Mouse (Mus musculus) midbrain, embryonic 13.5 days (tissue): ENCODE results near the gene Susd2. TPM values are rescaled to one million over a fixed set of nuclear protein-coding genes. Genes with fewer than 3 reads are reported as not detected.
A peak's percentile ranks its signal among the peaks of the same experiment; 100 is the strongest.

Experiments
- ATAC-seq: fragments of 200-750 bp; cut with Nextera tagmentation; 2 replicates; pipeline ENCODE4 v1.8.0; 2017; ENCODE audit warnings: mild to moderate bottlenecking, moderate TSS enrichment, moderate library complexity
- H3K27ac ChIP-seq: fragments of 300-500 bp; sonication (generic); 2 replicates; pipeline ENCODE4 v1.5.1; 2015; ENCODE audit warnings: inconsistent platforms, mild to moderate bottlenecking, moderate library complexity
- H3K27me3 ChIP-seq: fragments of 300-500 bp; sonication (generic); 2 replicates; pipeline ENCODE4 v1.6.1; 2015; ENCODE audit warnings: mild to moderate bottlenecking, inconsistent platforms
- H3K36me3 ChIP-seq: fragments of 300-500 bp; sonication (generic); 2 replicates; pipeline ENCODE4 v1.6.1; 2015; ENCODE audit warnings: mild to moderate bottlenecking, inconsistent platforms
- H3K4me1 ChIP-seq: fragments of 300-500 bp; sonication (generic); replicated peaks from 2 replicates; pipeline ENCODE4 v1.6.1; 2015; ENCODE audit warnings: inconsistent platforms
- H3K4me2 ChIP-seq: fragments of 300-500 bp; sonication (generic); replicated peaks from 2 replicates; pipeline ENCODE4 v1.6.1; 2015; ENCODE audit warnings: moderate library complexity, mild to moderate bottlenecking, inconsistent platforms
- H3K4me3 ChIP-seq: fragments of 300-500 bp; sonication (generic); replicated peaks from 2 replicates; pipeline ENCODE4 v1.5.1; 2015; ENCODE audit warnings: mild to moderate bottlenecking, inconsistent platforms
- H3K9ac ChIP-seq: fragments of 300-500 bp; sonication (generic); replicated peaks from 2 replicates; pipeline ENCODE4 v1.6.1; 2015; ENCODE audit warnings: mild to moderate bottlenecking, inconsistent platforms
- H3K9me3 ChIP-seq: fragments of 300-500 bp; sonication (generic); 2 replicates; pipeline ENCODE4 v1.6.1; 2016; ENCODE audit warnings: mild to moderate bottlenecking, inconsistent platforms
- WGBS: fragments of 180-500 bp; shearing (Covaris S2); methylation state at CpG from one replicate; pipeline ENCODE4 v1.1.7; 2015; 5-methylcytosine and 5-hydroxymethylcytosine counted together
- polyA plus RNA-seq: library from polyadenylated mRNA; unstranded; fragments of >200 nt; fragmentation: Nextera tagmentation; extraction: Ambion mirVana; gene quantifications from 2 replicates; pipeline ENCODE4 v1.2.1, GENCODE M21; 2015

Susd2 gene
- polyA plus RNA-seq, 1 experiment from 2014 or later, result 2.3 TPM

GRCm38 (mm10) chr10:75667911-75668270, 24.1 kb upstream of the Susd2 start:
- Histone ChIP-seq H3K4me1 (peaks cover 25% of the 10 kb centered on the region), H3K4me3 (peak overlapping the region; percentile 54), H3K4me2 (peak overlapping the region; percentile 99), H3K9ac (peak overlapping the region; percentile 73), H3K9me3 (no peaks in the 10 kb centered on the region), H3K27me3 (peaks cover 29% of the 10 kb centered on the region), H3K36me3 (peaks cover 42% of the 10 kb centered on the region), H3K27ac (0 out of 2 replicates have a peak overlapping the region, but pooled peaks have one; percentile 44)
- WGBS, result under 1% methylated on average over 23 of the region's 23 CpGs
- peak; percentile 70 for ATAC-seq

GRCm38 (mm10) chr10:75667115-75667910, 23.5 kb upstream of the Susd2 start:
- Histone ChIP-seq H3K36me3 (peaks cover 46% of the 10 kb centered on the region), H3K9ac (peak overlapping the region; percentile 73), H3K27ac (peak overlapping the region; percentile 44), H3K9me3 (no peaks in the 10 kb centered on the region), H3K27me3 (peaks cover 29% of the 10 kb centered on the region), H3K4me2 (peak overlapping the region; percentile 99), H3K4me3 (peak overlapping the region; percentile 54), H3K4me1 (peaks cover 25% of the 10 kb centered on the region)
- WGBS, result under 1% methylated on average over 63 of the region's 63 CpGs
- peak; percentile 77 for ATAC-seq

- peaks cover 29% of the 10 kb centered on the region for H3K27me3 ChIP-seq
- peaks cover 50% of the 10 kb centered on the region for H3K36me3 ChIP-seq
- H3K4me2 ChIP-seq, result peak overlapping the region; percentile 99
- H3K4me3 ChIP-seq, result peak overlapping the region; percentile 54
- no peak for ATAC-seq
- no peaks in the 10 kb centered on the region for H3K9me3 ChIP-seq
- peaks cover 25% of the 10 kb centered on the region for H3K4me1 ChIP-seq
- H3K27ac ChIP-seq, result no peak overlapping the region; the same call in 1 of the 2 replicates
- WGBS, result 32% methylated on average over 4 of the region's 4 CpGs
- peak overlapping the region; percentile 73 for H3K9ac ChIP-seq
These were observed 22.7 kb upstream of the Susd2 start for GRCm38 (mm10) chr10:75666451-75667030.

GRCm38 (mm10) chr10:75664673-75665270, 21.0 kb upstream of the Susd2 start:
- Histone ChIP-seq H3K4me3 (no peak overlapping the region), H3K9me3 (no peaks in the 10 kb centered on the region), H3K27me3 (peaks cover 22% of the 10 kb centered on the region), H3K27ac (no peak overlapping the region), H3K4me1 (peaks cover 25% of the 10 kb centered on the region), H3K4me2 (no peak overlapping the region), H3K9ac (no peak overlapping the region), H3K36me3 (peaks cover 49% of the 10 kb centered on the region)
- no peak for ATAC-seq
- 93% methylated on average over 6 of the region's 6 CpGs for WGBS

GRCm38 (mm10) chr10:75662575-75662974, 18.8 kb upstream of the Susd2 start:
- no peak for ATAC-seq
- 96% methylated on average over 4 of the region's 4 CpGs for WGBS
- no peak overlapping the region for H3K4me2 ChIP-seq
- no peak overlapping the region for H3K4me3 ChIP-seq
- H3K9ac ChIP-seq, result 0 out of 2 replicates have a peak overlapping the region, but pooled peaks have one; percentile 23
- H3K27ac ChIP-seq, result no peak overlapping the region
- peaks cover 17% of the 10 kb centered on the region for H3K4me1 ChIP-seq
- H3K36me3 ChIP-seq, result peaks cover 58% of the 10 kb centered on the region
- no peaks in the 10 kb centered on the region for H3K9me3 ChIP-seq
- peaks cover under 1% of the 10 kb centered on the region; the same call in 1 of the 2 replicates for H3K27me3 ChIP-seq

GRCm38 (mm10) chr10:75661876-75662275, 18.1 kb upstream of the Susd2 start:
- Histone ChIP-seq H3K27me3 (no peaks in the 10 kb centered on the region), H3K36me3 (peaks cover 65% of the 10 kb centered on the region)

GRCm38 (mm10) chr10:75661381-75661780, 17.6 kb upstream of the Susd2 start:
- no peak for ATAC-seq
- H3K4me3 ChIP-seq, result no peak overlapping the region
- no peak overlapping the region for H3K9ac ChIP-seq
- H3K9me3 ChIP-seq, result no peaks in the 10 kb centered on the region
- 89% methylated on average over 6 of the region's 6 CpGs for WGBS
- no peak overlapping the region for H3K4me2 ChIP-seq
- H3K4me1 ChIP-seq, result peaks cover 5% of the 10 kb centered on the region
- H3K36me3 ChIP-seq, result peaks cover 70% of the 10 kb centered on the region
- no peaks in the 10 kb centered on the region for H3K27me3 ChIP-seq
- no peak overlapping the region for H3K27ac ChIP-seq

More at GRCm38 (mm10) chr10:75661876-75662275, 18.1 kb upstream of the Susd2 start:
- H3K4me3 ChIP-seq, result no peak overlapping the region
- peaks cover 10% of the 10 kb centered on the region for H3K4me1 ChIP-seq
- H3K27ac ChIP-seq, result no peak overlapping the region
- 93% methylated on average over 3 of the region's 3 CpGs for WGBS
- ATAC-seq, result no peak
- H3K9ac ChIP-seq, result no peak overlapping the region
- no peaks in the 10 kb centered on the region for H3K9me3 ChIP-seq
- no peak overlapping the region for H3K4me2 ChIP-seq

GRCm38 (mm10) chr10:75657772-75658171, 14.0 kb upstream of the Susd2 start:
- H3K27ac ChIP-seq, result no peak overlapping the region
- H3K4me1 ChIP-seq, result no peaks in the 10 kb centered on the region
- H3K4me3 ChIP-seq, result no peak overlapping the region
- WGBS, result 97% methylated on average over 7 of the region's 7 CpGs
- H3K36me3 ChIP-seq, result peaks cover 94% of the 10 kb centered on the region
- H3K9ac ChIP-seq, result no peak overlapping the region
- ATAC-seq, result no peak
- H3K4me2 ChIP-seq, result no peak overlapping the region
- no peaks in the 10 kb centered on the region for H3K9me3 ChIP-seq
- H3K27me3 ChIP-seq, result no peaks in the 10 kb centered on the region

- 98% methylated on average over 5 of the region's 5 CpGs for WGBS
- Histone ChIP-seq H3K27ac (no peak overlapping the region), H3K9ac (no peak overlapping the region), H3K4me1 (no peaks in the 10 kb centered on the region), H3K27me3 (no peaks in the 10 kb centered on the region), H3K9me3 (no peaks in the 10 kb centered on the region), H3K4me3 (no peak overlapping the region), H3K36me3 (peaks cover 94% of the 10 kb centered on the region), H3K4me2 (no peak overlapping the region)
- ATAC-seq, result no peak
These were observed 13.4 kb upstream of the Susd2 start for GRCm38 (mm10) chr10:75657165-75657564.

GRCm38 (mm10) chr10:75654053-75654452, 10.2 kb upstream of the Susd2 start:
- WGBS, result 96% methylated on average over 4 of the region's 4 CpGs
- Histone ChIP-seq H3K9ac (no peak overlapping the region), H3K27ac (no peak overlapping the region), H3K36me3 (peaks cover 99% of the 10 kb centered on the region), H3K27me3 (no peaks in the 10 kb centered on the region), H3K4me1 (no peaks in the 10 kb centered on the region), H3K4me2 (no peak overlapping the region), H3K4me3 (no peak overlapping the region), H3K9me3 (no peaks in the 10 kb centered on the region)
- ATAC-seq, result no peak

- Histone ChIP-seq H3K4me1 (no peaks in the 10 kb centered on the region), H3K27ac (no peak overlapping the region), H3K4me2 (no peak overlapping the region), H3K4me3 (no peak overlapping the region), H3K27me3 (no peaks in the 10 kb centered on the region), H3K36me3 (peaks cover 99% of the 10 kb centered on the region), H3K9ac (no peak overlapping the region), H3K9me3 (no peaks in the 10 kb centered on the region)
- WGBS, result 98% methylated on average over 16 of the region's 16 CpGs
- no peak for ATAC-seq
These were observed 7.7 kb upstream of the Susd2 start for GRCm38 (mm10) chr10:75651381-75652068.
